Mouse (Mus musculus) kidney, postnatal 0 days (tissue): ENCODE measurements around the gene Neurl1b. TPM values are rescaled to one million over a fixed set of nuclear protein-coding genes. Genes with fewer than 3 reads are reported as not detected.

ENCODE experiments used
- ATAC-seq: fragments of 200-750 bp; cut with Nextera tagmentation; replicated peaks from 2 replicates; pipeline ENCODE4 v1.8.0; 2017; ENCODE audit warnings: low read depth, moderate number of reproducible peaks, moderate TSS enrichment, moderate library complexity; ENCODE audit not compliant: low FRiP score
- DNase-seq: peaks from one replicate; pipeline ENCODE4 v3.0.0-alpha.2; 2016; ENCODE audit warnings: low spot score
- H3K27ac ChIP-seq: fragments of 300-500 bp; sonication (generic); 2 replicates; pipeline ENCODE4 v1.5.1; 2014; ENCODE audit warnings: mild to moderate bottlenecking
- H3K27me3 ChIP-seq: fragments of 300-500 bp; sonication (generic); 2 replicates; pipeline ENCODE4 v1.6.1; 2014; ENCODE audit warnings: low read length, mixed read lengths; ENCODE audit not compliant: insufficient read depth
- H3K36me3 ChIP-seq: fragments of 300-500 bp; sonication (generic); 2 replicates; pipeline ENCODE4 v1.6.1; 2014; ENCODE audit warnings: low read length, mixed read lengths; ENCODE audit not compliant: insufficient read depth
- H3K4me1 ChIP-seq: fragments of 300-500 bp; sonication (generic); replicated peaks from 2 replicates; pipeline ENCODE4 v1.6.1; 2014; ENCODE audit warnings: antibody characterized with exemption, low read length, mixed read lengths; ENCODE audit not compliant: insufficient read depth
- H3K4me2 ChIP-seq: fragments of 300-500 bp; sonication (generic); 2 replicates; pipeline ENCODE4 v1.6.1; 2014; ENCODE audit warnings: mild to moderate bottlenecking, low read length, moderate library complexity, mixed read lengths
- H3K4me3 ChIP-seq: fragments of 300-500 bp; sonication (generic); replicated peaks from 2 replicates; pipeline ENCODE4 v1.5.1; 2014; ENCODE audit warnings: low read depth, low read length
- H3K9ac ChIP-seq: fragments of 300-500 bp; sonication (generic); 2 replicates; pipeline ENCODE4 v1.6.1; 2014; ENCODE audit warnings: low read depth, low read length
- H3K9me3 ChIP-seq: fragments of 300-500 bp; sonication (generic); replicated peaks from 2 replicates; pipeline ENCODE4 v1.6.1; 2016; ENCODE audit warnings: low read length, inconsistent platforms, mixed read lengths
- CTCF ChIP-seq: IDR thresholded peaks from 2 replicates; pipeline ENCODE4 v1.5.1; 2016; ENCODE audit warnings: antibody characterized with exemption, low read depth, mild to moderate bottlenecking, moderate library complexity
- WGBS: fragments of 180-500 bp; shearing (Covaris S2); extraction: QIAGEN DNeasy Blood & Tissue Kit; methylation state at CpG from one replicate; pipeline ENCODE4 v1.1.7; 2014; 5-methylcytosine and 5-hydroxymethylcytosine counted together
- polyA plus RNA-seq: library from polyadenylated mRNA; unstranded; fragments of >200 nt; fragmentation: Nextera tagmentation; extraction: Ambion mirVana; gene quantifications from 2 replicates; pipeline ENCODE4 v1.2.1, GENCODE M21; 2015

The Neurl1b gene
- polyA plus RNA-seq, 1 experiment from 2014 or later: 1.6 TPM

DNA sequence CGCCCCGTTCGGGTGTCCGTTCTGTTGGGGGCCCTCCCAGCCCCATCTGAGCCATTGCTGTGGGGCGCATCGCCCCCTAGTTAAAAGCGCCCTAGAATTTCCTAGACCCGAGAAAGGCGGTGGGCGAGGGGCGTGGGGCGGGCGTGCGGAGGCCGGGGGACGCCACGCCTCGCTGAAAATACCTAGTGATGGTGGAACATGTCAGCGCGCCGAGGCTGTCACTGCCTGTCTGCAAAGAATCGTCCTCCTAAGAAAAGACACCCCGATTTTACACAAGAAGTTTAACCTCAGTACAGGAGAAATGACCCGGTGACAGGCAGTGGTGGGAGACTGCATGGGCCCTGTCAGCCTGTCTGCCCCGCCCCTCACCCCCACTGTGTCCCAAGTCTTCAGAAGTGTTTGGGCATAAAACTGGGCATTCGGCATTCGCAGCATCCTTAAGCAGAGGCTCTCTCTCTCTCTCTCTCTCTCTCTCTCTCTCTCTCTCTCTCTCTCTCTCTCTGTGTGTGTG, 781 bp downstream of the Neurl1b start:
- Histone ChIP-seq H3K9ac (peak overlapping the region; percentile 80), H3K4me3 (peak overlapping the region; percentile 78), H3K36me3 (no peaks in the 10 kb centered on the region), H3K4me2 (peak overlapping the region; percentile 93), H3K9me3 (no peaks in the 10 kb centered on the region), H3K27me3 (no peaks in the 10 kb centered on the region), H3K4me1 (peaks cover 30% of the 10 kb centered on the region), H3K27ac (peak overlapping the region; percentile 58)
- WGBS: 2% methylated on average over 27 of the region's 27 CpGs
- DNase-seq: no peak
- ATAC-seq: no peak
- TF ChIP-seq CTCF: no peak

DNA sequence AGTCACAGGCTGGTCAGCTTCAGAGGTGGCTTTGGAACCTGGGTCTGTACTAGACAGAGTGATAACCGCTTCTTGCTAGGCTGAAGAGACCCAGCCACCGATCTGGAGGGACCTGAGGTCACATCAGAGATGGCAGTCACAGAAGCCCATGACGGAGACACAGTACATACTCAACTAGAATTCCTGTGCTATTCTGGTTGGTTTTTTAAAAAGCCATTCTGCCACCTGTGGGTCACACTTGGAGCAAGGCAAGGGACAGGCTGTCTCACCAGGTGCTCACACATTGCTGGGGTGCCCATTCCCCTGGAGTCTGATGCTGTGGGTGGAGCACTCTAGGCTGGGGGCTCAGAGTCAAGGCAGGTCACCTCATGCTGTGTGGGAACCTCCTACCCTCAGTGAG, 1.5 kb downstream of the Neurl1b start:
- no peaks in the 10 kb centered on the region for H3K9me3 ChIP-seq
- H3K9ac ChIP-seq: no peak overlapping the region
- no peaks in the 10 kb centered on the region for H3K27me3 ChIP-seq
- no peak overlapping the region for H3K27ac ChIP-seq
- peak overlapping the region; percentile 93 for H3K4me2 ChIP-seq
- peak; percentile 20; the same call in 1 of the 2 replicates for TF ChIP-seq CTCF
- peaks cover 33% of the 10 kb centered on the region for H3K4me1 ChIP-seq
- H3K36me3 ChIP-seq: no peaks in the 10 kb centered on the region
- 61% methylated on average over 3 of the region's 3 CpGs for WGBS
- H3K4me3 ChIP-seq: no peak overlapping the region
- DNase-seq: no peak
- ATAC-seq: no peak

DNA sequence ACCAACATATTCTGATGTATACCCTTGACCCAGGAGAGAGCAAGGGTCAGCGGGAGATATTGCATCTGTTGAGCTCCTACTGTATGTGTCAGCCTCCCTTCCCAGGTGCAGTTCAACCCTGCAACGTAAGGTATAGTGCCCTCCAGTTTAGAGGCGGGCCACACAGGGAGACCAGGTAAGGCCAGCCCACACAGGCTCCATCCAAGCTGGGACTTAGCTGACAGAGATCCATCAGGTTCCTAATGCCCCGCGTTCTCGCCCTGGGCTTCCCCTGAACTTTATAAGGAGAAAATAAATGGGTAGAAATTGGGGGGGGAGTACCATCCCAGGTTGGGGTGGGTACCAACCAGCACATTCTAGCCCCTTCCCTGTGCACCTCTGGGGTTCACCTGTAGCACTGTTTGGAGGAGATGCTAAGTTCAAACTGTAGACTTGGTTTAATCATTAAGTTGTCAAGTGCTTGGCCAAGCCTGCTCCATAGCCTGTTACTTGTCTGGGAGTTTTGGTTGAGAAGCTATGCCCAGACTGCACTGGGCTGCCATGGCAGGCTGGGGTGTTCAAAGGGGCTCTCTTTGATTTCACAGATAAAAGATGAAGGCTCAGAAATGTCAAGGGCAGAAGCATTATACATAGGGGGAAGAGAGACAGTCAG, 3.3 kb downstream of the Neurl1b start:
- no peak for TF ChIP-seq CTCF
- H3K4me3 ChIP-seq: no peak overlapping the region
- 68% methylated on average over 6 of the region's 6 CpGs for WGBS
- H3K4me2 ChIP-seq: no peak overlapping the region; the same call in 1 of the 2 replicates
- no peak for DNase-seq
- ATAC-seq: no peak
- no peaks in the 10 kb centered on the region for H3K9me3 ChIP-seq
- H3K4me1 ChIP-seq: peaks cover 39% of the 10 kb centered on the region
- H3K36me3 ChIP-seq: no peaks in the 10 kb centered on the region
- H3K9ac ChIP-seq: no peak overlapping the region
- H3K27me3 ChIP-seq: no peaks in the 10 kb centered on the region
- peak overlapping the region; percentile 40; the same call in 1 of the 2 replicates for H3K27ac ChIP-seq

DNA sequence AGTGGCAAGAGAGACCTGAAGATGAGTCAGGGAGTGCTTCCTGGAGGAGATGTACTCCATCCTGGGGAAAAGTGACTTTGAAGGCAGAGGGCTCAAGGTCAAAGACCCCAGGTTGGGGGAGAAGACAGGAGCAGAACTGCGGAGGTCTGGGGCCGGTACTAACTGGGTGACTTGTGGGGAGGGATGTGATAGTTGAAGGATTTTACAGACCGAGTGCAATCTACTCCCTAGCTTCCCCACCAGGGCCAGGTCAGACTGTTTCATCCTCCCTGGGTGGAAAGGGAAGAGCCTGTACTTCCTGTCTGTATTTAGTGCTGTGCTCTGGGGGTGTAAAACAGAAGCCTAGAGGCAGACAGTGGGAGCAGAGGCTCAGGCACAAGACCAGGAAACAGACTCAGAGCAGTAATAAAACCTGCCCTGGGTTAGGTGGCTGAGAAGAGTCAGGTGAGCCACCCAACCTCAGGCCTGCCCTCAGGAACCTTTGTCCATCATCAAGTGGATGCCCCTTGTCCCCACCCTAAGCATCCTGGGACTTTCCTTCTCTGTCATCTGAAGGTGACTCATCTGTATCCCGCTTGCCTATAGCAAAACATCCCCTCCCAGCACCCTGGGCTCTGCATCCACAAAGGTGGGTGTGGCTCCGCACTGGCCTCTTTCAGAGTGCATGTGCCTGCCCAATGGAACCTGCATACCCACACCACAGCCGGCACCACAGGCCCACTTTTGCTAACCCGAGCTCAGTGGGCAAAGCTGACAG, 6.0 kb downstream of the Neurl1b start:
- no peak; the same call in 1 of the 2 replicates for ATAC-seq
- Histone ChIP-seq H3K27ac (peak overlapping the region; percentile 84), H3K4me1 (peaks cover 49% of the 10 kb centered on the region), H3K4me3 (no peak overlapping the region), H3K9me3 (no peaks in the 10 kb centered on the region), H3K36me3 (no peaks in the 10 kb centered on the region), H3K9ac (0 out of 2 replicates have a peak overlapping the region, but pooled peaks have one; percentile 23), H3K4me2 (no peak overlapping the region), H3K27me3 (no peaks in the 10 kb centered on the region)
- TF ChIP-seq CTCF: no peak
- DNase-seq: no peak
- WGBS: 64% methylated on average over 7 of the region's 7 CpGs

DNA sequence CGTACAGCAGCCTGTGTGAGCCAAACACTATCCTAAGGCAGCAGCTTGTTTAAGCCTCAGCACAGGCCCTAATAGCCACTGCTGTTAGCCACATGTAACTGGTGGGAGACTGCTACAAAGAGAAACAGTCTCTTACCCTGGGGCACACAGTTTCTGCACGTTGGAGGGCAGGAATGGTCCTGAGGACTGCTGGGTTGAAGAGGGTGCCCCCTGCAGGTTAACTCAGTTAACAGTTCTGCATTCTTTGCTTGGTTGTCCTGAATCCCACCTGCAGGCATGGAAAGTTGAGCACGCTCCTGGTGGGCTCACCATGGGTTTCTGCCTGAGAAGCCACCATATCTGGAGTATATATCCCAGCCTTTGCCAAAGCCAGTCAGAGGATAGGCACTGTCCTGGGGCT, 6.9 kb downstream of the Neurl1b start:
- ATAC-seq: no peak
- H3K4me1 ChIP-seq: peaks cover 49% of the 10 kb centered on the region
- 53% methylated on average over 3 of the region's 3 CpGs for WGBS
- H3K27me3 ChIP-seq: no peaks in the 10 kb centered on the region
- TF ChIP-seq CTCF: peak; percentile 67
- H3K9ac ChIP-seq: no peak overlapping the region
- peak overlapping the region; percentile 84 for H3K27ac ChIP-seq
- H3K4me3 ChIP-seq: no peak overlapping the region
- H3K4me2 ChIP-seq: no peak overlapping the region
- no peaks in the 10 kb centered on the region for H3K9me3 ChIP-seq
- H3K36me3 ChIP-seq: no peaks in the 10 kb centered on the region
- peak; percentile 64 for DNase-seq

DNA sequence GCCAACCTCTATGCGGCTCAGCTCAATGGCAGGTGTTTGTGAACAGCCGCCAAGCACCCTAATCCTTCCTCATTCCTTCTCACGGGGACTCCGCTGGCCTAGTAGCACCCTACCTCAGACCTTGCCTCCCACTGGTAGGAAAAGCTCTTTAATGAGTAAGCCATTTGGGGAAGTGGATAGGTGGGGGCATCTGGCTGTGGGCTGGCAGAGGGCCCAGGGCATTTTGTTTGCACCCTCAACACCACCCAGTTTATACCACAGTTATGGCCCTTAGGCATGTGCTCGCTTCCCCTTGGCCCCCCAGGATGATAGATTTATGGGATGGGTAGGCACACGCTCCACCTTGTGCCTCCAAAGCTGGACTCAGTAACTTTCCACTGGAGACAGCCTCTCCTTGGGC, 7.8 kb downstream of the Neurl1b start:
- DNase-seq: peak; percentile 57
- Histone ChIP-seq H3K4me2 (no peak overlapping the region), H3K4me1 (peaks cover 45% of the 10 kb centered on the region), H3K4me3 (no peak overlapping the region), H3K27me3 (no peaks in the 10 kb centered on the region), H3K9ac (no peak overlapping the region), H3K9me3 (no peaks in the 10 kb centered on the region), H3K36me3 (no peaks in the 10 kb centered on the region), H3K27ac (peak overlapping the region; percentile 84)
- WGBS: 45% methylated on average over 6 of the region's 6 CpGs
- no peak for TF ChIP-seq CTCF
- peak; percentile 76 for ATAC-seq
